Mouse (Mus musculus) right cerebral cortex, adult 18-20 months (tissue): ENCODE data around the gene Rreb1.

Experiments used
- DNase-seq: peaks from one replicate; pipeline ENCODE4 v3.0.0; 2022; ENCODE audit warnings: mixed read lengths

Rreb1 gene

DNA sequence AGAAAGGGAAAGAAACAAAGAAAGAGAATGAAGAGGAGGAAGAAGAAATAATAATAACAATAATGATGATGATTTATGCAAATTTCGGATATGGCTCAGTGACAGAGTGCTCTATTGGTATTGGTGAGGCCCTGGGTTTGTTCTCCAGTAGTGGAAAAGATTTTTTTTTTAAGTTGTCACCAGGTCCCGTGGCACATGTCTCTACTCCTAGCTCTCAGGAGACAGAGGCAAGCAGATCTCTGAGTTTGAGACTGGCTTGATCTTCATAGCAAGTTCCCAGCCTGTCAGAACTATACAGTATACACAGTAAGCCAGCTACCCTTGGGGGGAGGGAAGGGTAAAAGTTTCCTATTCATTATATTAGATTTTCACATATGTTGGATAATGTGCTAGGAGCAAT is 3.4 kb downstream of the Rreb1 start:
- no peak for DNase-seq

- no peak for DNase-seq
These were observed 3.9 kb downstream of the Rreb1 start for GRCm38 (mm10) chr13:37782144-37782543.

DNA sequence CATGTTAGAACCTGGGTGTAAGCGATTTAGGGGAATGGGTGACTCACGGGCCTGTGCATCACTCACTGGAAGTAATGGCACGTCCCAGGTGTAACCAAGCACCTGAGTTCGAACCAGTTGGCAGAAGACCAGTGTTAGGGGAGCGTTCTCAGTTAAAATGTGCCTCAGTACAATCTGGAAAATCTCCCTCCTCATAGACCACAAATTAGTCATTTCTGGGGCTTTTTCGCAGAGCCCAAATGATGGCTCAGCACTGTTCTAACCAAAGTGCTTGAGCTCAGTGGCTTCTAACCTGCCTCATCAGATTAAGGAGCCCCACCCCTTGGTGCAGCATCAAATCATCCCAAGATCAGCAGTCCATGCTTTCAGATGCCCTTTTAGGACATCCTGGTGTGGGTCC is 5.5 kb downstream of the Rreb1 start:
- no peak for DNase-seq

DNA sequence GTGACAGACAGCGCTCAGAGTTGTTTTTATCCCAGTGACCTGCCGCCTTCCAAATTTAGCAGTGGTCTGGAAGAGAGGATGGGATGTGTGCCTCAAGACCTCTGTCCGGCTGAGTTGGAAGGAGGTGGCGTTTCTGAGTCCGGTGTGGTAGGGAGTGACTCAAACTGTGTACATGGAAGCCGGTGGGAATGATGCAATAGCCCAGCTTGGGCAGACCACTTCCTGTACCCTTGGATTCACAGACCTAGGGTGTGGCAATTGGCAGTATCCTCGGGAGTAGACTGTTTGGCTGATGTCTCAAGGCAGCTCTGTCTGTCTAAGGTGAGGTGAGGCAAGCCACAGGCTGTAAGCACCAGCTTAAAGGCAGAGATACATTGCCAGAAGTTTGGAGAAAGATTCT is 6.0 kb downstream of the Rreb1 start:
- DNase-seq = no peak

- DNase-seq = no peak
These were observed 14.6 kb downstream of the Rreb1 start for GRCm38 (mm10) chr13:37792739-37793336.

GRCm38 (mm10) chr13:37798811-37799210 is 20.6 kb downstream of the Rreb1 start:
- no peak for DNase-seq

DNA sequence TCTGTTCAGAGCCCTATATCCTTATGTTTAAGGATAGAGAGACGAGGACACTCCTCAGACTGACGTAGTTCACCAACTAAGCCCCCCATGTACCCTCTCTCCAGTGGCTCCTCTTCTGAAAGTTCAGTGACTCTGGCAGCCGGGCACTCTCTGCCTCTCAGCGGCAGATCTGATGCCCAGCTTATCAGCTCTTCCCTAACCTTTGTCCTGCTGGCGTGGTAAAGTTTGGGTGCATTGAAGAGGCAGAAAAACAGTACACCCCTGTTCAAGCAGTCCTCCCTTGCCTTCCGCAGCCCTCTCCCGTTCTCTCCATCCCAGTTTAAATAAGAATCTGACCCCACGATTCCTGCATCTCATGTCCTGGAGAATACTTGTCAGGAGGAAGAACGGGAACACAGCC is 21.2 kb downstream of the Rreb1 start:
- DNase-seq = no peak

DNA sequence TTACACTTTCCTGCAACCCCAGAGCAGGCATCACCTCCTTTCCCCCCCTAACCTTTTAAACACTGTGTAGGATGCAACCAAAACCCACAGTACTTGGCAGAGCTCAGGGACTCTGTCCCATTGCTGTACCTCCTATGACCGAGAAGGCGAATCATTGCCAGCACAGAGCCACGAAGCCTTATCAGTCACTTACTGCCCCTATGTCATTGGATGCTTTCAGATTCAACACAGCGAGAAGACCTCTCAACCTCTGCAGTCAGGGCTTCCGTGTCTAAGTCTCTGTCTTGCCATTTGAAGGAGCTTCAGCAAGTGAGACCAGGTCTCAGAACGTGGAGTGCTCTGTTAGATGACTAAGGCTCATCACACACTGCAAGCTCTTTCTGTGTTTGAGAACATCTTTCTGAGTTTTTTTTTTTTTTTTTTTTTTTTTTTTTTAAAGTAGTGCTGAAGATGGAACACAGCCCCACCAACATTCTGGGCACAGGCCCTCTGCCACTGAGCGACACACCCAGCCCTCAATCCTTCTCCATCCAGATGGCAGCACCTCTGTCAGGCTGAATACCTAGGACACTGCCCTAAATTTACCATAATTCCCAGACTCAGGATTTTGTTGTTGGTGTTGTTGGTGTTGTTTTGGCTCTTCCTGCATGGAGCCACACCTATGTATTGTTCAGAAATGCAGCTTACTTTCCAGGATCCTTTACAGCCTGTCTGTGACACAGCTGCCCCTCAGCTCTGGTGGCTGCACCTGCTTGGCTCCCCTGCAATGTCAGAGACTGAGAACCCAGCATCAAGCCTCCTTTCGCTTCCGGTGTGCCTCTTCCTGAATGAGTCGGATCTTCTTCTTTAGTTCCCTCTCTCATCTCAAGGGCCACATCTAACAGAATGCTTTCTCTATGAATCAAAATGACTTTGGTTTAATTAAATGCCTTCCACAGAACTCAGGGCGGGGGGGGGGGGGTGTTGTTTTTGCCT is 23.2 kb downstream of the Rreb1 start:
- DNase-seq = no peak

DNA sequence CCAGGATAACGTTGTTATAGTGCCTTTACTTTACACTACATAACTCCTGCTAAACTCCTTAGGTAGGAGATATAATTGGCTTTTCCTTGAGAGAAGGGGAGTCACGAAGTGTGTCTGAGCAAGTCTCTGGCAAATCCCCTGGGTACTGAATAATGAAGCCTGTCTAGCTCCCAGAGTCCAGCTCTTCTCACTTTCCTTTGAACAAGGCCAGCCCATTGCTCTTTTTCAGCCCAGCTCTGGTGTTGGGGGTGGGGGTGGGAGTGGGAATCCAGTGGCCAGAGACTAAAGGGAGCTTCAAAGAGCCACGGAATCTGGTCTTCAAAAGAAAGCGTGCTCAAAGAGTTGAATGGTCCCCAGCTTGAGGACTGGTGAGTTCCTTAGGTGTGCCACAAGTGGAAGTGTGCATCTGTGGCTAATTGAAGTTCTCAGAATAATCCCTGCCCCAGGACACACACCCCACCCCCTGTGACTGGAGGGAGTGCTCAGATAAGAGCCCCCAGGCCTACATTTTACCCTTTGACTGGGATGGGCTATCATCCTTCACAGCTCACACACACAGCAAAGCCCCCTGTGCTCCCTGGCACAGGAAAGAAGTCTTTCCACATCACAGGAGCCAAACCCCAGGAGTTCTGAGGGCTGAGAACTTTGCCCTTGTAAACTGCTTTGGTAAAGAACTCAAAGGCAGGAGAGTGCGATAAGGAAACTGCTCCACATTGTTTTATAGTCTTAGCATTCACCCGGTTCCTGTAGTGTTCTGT is 24.2 kb downstream of the Rreb1 start:
- DNase-seq = no peak

DNA sequence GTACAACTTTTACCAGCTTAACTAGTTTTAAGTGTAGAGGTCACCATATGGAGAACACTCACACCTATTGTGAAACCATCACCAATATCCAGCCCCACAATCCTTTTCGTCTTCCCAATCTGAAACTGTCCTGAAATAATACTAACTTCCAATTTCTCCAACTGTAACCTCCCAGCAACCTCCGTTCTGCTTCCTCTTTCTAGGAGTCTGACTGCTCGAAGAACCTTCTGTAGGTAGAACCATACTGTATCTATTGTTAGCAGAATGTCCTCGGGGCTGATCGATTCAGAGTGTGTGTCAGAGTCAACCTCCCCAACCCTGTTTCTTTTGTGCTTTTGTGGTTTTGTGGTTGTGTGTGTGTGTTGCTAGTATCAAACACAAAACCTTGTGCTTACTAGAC is 25.0 kb downstream of the Rreb1 start:
- no peak for DNase-seq

DNA sequence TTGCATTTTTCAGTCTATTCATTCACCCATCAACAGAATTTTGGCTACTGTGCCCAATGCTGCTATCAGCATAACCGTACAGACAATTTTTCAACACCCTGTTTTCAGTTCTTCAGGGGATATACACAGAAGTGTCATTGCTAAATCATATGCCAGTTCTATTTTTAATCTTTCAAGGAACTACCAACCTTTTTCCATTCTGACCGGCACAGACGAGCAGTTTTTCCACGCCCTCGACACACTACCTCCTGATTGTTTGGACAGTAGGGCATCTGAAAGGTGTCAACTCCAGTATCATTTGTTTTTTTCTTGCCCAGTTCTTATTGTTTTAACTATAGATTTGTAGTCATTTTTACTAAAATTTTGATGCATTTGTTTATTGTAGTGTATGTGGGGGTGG is 25.8 kb downstream of the Rreb1 start:
- no peak for DNase-seq

DNA sequence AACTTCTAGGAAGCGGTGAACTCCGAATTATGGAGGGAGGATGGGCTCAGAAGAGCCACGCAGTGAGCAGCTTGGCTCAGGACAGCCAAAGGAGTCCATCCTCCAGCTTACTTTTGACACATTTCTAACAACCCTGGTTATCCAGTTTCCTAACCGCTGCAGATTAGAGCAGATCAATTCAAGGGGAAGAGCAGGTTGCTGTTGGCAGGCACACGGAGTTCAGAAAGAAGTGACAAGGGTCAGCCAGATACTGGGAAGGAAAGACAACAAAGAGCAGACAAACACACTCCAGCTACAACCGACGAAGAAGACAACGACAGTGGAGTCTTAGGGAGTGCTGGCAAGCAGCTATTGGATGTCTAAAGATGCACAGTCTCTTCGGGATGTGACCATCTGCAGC is 36.8 kb downstream of the Rreb1 start:
- DNase-seq = no peak

- DNase-seq = no peak
These were observed 38.5 kb downstream of the Rreb1 start for GRCm38 (mm10) chr13:37816736-37817135.

DNA sequence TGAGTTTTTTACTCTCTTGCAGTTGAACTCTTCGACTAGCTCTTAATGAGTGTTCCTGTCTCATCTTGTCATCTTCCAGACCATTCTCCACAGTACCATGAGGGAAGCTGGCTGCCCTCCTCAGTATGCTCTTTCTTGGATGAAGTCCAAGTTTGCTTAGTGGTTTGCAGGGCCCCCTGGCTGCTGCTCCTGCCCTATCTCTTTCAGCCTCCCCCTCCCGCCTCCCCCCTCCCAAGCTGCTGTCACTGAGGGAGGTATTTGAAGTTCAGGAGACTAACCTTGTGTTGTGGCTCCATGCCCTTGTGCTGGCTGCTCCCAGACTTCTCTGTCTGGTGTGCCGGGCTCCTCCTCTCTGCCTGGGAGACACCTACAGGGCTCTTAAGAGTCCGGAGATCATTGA is 43.2 kb downstream of the Rreb1 start:
- no peak for DNase-seq

- DNase-seq = no peak
These were observed 46.2 kb downstream of the Rreb1 start for GRCm38 (mm10) chr13:37824331-37824920.

- peak; percentile 24 for DNase-seq
These were observed 46.9 kb downstream of the Rreb1 start for GRCm38 (mm10) chr13:37824956-37825645.

GRCm38 (mm10) chr13:37825646-37826280 is 47.6 kb downstream of the Rreb1 start:
- DNase-seq = peak; percentile 54

DNA sequence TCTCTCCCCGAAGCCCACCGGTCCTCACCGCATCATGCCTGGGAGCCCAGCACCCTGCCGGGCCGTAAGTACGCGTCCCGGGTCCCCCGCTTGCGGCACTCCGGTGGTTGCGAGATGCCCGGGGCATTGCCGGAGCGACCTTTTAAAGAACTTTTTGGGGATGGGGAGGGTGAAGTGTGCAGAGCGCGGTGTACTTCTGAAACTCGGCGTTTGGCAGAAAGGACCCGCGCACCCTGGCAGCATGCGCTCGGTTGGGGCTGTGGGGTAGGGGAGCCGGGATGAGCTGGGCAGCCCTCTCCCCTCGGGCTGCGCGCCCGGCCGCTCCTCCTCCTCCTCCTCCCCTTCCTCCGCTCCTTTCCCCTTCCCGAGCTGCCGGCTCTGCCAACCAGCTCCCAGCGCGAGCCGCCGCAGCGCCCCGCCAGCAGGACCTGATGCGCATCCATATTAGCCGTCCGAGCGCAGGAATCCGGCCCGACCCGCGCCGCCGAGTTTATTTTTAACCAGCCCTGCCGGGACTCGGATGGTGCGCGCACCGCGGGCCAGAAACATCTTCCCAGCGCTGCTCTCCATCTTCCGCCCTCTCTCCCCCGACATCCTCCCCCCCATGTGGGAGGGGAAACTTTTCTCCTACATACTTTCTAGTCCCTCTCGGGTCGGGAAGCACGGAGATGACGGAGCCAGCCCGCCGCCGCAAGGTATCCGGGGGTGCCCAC is 48.2 kb downstream of the Rreb1 start:
- DNase-seq = peak; percentile 61

DNA sequence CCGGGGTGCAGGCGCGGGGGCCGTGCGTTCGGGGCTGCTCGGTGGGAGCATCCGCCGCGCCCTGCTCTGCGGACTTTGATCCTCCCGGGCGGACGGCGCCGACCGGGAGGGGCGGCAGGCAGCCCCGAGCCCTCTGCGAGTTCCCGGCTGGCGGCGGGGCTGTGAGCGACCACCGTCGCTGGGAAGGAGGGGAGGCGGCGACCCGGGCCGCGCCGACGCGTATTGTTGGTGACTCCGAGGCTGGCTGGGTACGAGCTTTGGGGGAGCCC is 48.7 kb downstream of the Rreb1 start:
- DNase-seq = no peak

DNA sequence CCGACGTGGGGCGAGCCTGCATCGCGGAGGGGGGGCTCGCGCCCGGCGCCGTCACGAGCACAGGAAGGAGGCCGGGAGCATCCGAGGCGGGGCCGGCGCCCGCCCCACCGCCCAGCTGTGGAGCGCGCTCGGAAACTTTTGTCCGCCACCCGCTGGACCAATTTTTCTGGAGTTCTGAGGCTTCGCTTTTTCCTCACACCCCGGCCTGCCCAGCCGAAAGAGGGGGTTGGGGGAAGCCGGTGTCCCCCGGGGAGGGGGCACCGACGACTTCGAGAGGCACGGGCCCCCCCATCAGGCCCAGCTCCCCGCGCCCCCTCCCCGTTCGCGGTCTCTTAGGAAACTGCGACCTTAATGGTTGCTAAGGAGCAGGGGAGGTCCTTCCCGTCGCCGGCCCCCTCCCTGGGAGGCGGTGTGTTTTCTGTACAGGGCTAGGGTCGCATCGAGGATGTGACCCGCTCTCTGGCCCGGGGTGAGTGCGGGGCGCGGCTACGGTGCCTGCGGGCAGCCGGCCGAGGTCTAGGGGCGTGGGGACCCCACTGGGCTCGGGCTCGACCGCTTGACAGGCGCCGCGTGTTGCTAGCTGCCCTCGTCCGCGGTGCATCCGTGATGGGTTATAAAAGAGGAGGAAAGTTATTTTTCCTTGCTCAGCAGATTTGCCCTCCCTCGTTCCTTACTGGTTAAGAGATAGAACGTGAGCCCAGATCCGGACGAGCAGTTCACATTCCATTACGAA is 49.2 kb downstream of the Rreb1 start:
- peak; percentile 19 for DNase-seq

- DNase-seq = no peak
These were observed 49.9 kb downstream of the Rreb1 start for GRCm38 (mm10) chr13:37827996-37828579.
